Mouse (Mus musculus): ENCODE results near the gene Lsm3.

The Lsm3 gene

DNA sequence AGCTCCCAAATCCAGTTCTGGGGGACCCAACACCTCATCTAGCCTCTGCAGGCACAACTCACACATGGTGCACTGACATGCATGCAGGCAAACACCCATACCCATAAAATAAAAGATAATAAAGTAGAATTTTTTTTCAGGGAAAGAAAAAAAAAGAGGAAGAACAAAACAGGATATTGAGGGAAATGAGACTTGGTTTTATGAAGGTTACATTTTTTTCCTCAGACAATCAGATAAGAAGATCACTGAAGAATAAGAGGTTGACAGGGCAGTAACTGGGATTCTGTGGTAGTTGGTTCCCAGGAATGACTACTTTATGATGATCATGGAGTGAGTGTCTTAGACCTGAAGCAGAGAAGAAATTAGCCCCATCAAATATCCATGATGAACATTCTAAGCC lies 1.6 kb upstream of the Lsm3 start:
- DNase-seq, result no peak

DNA sequence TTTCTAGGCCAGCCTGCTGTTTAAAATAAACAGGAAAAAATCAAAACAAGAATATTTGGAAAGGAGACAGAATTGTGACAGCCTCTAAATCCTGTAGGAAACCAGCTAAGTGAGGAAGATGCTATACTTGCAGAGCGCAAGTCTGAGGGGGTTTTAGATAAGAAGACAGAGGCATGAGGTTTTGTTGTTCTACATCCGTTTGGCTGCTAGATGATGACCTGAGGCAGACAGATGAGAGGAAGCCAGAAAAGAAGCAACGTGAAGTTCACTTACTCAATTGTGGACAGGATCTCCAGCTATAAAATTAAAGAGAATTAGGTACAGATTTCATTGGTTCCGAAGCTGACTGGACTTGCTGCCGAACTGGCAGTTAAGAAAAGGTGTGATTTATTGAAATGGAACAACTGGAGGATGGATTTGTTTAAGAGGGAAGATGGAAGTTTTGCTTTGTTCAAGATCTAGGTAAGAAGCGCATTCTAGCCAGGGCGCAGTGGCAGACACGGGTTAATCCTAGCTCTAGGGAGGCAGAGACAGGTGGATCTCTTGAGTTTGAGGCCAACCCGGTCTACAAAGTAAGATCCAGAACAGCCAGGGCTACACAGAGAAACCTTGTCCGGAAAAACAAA lies 878 bp upstream of the Lsm3 start:
- DNase-seq, result peak; percentile 36

DNA sequence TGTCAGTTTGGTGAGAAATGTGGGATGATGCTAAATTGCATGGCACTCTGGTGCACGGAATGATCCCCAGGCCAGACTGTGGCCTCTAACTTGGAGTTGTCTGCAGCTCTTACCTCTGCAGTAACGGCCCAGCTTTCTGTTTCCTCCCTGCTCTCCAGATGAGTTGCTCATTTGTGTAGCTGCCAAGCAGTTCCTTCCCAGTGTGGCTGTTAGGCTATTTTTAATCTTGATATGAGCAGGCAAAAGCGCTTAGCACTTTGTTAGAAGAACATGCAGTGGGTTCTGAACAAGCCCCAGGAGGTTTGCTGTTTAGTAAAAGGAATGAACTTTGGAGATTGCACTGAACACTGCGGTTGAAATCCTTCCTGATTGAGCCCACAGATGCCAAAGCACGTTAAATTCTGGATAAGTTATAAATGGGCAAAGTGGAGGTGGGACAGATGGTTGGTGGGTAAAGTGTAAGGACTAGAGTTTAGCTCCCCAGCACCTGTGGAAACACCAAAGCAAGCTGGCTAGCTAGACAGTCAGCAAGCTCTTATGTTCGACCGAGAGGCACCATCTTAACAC lies 2.8 kb downstream of the Lsm3 start:
- no peak for DNase-seq

DNA sequence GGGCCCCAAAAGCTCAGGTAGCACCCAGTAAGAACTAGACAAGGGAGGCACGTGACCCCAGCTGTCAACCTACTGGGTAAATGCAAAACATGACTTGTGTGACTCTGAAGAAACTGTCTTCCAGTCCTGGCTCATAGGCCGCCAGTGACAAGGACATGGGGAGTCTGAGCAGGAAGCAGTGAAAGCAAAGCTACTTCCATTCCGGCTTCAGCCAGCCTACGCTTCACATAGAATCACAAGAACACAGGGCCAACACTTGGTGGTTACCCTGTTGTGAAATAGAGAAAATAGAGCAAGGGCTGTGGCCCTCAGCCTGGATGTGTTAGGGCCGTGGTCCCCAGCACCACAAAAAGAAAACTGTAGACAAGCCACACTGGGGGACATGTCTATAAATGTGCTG lies 7.1 kb downstream of the Lsm3 start:
- no peak for DNase-seq

DNA sequence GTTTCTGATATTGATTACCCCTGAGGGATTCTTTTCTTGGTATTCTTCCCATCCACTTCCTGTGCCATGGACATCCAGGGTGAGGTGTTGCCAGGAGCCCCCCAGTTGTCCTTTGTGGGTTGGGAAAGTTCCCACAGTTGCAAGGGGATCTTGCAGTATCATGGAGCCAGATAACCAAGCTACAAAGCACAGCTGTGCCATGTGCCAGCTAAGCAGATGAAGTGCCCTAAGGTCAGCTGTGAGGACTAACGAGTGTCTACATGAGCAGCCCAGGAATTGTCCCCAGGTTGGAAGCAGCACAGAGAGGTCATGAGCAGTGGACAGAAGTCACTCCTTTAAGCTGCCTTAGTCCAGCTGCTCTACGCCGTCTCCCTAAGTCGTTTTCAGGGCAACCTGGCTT lies 9.8 kb downstream of the Lsm3 start:
- DNase-seq, result no peak

- DNase-seq, result no peak
These were observed 11.6 kb downstream of the Lsm3 start for GRCm38 (mm10) chr6:91527227-91527860.

- no peak for DNase-seq
These were observed 12.5 kb downstream of the Lsm3 start for GRCm38 (mm10) chr6:91528265-91528664.

- DNase-seq, result no peak
These were observed 14.9 kb downstream of the Lsm3 start for GRCm38 (mm10) chr6:91530673-91531072.

- DNase-seq, result no peak
These were observed 15.5 kb downstream of the Lsm3 start for GRCm38 (mm10) chr6:91531276-91531675.

DNA sequence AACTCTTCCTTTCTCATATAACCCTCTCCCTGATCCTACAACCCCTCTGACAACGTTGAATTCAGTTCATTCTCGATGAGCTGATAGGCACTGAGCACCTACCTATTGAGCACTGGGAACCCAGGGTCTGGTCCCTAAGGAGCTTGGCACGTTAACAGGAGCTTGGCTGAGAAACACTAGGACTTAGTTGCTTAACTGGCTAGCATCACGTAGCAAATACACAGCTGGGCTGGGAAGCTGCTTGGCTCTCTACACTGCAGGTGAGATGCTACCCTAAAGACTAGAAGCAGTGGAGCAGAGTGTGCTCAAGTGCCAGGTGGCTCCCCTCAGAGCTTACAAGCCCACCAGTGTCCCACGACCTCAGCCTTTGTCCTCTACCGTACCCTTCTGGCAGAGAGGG lies 16.9 kb downstream of the Lsm3 start:
- no peak for DNase-seq

DNA sequence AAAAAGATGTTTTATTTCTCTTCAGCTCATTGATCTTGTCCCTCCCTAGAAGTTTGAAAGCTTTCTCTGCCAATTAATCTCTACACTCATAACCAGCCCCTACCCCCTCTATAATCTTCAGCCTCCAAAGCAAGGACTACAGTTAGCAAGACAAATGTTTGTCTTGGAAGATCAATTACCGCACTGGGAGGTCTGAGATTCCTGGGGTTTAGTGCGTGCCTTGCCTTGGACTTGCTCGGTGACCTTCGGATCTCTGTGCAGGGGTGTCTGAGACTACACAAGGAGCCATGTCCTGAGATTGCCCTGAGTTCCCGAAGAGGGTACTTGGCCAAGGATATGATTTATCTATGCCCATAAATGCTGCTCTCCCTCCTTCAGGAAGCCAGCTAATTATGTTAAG lies 17.6 kb downstream of the Lsm3 start:
- no peak for DNase-seq

DNA sequence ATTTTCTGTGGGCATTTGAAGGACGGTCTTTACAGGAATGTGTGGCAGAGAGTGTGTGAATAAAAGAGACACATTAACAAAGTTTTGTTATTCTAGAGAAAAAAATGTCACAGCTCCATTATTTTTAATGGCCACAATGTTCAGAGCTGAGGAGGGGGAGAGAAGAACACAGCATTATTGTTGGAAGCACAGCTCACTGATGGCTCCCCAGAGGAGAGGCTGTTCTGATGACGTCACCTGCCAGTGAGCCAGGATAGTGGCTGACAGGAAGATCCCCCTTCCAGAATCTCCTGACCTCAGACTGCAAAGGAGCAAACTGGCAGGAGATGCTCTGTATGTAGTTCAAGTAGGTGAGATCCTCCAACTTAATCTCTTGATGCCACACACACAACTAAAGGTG lies 18.0 kb downstream of the Lsm3 start:
- DNase-seq, result no peak

DNA sequence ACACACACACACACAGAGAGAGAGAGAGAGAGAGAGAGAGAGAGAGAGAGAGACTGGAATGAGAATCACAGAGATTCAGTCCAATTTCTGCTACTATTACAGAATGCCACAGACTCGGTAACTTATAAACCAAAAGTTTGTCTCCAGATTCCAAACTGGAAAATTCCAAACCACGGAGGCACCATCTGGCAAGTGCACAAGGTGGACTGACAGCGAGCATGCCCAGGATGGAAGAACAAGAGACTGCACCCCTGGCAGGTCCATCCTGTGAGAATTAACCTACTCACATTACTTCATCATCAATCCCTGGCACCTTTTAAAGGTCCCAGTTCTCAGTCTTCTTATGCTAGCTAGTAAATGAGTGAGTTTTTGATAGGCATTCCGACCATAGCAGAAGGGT lies 18.5 kb downstream of the Lsm3 start:
- no peak for DNase-seq

- no peak for DNase-seq
These were observed 19.5 kb downstream of the Lsm3 start for GRCm38 (mm10) chr6:91535231-91535630.

GRCm38 (mm10) chr6:91536047-91536765 lies 20.5 kb downstream of the Lsm3 start:
- no peak for DNase-seq

- DNase-seq, result no peak
These were observed 25.5 kb downstream of the Lsm3 start for GRCm38 (mm10) chr6:91541276-91541675.

GRCm38 (mm10) chr6:91543056-91543455 lies 27.3 kb downstream of the Lsm3 start:
- no peak for DNase-seq

DNA sequence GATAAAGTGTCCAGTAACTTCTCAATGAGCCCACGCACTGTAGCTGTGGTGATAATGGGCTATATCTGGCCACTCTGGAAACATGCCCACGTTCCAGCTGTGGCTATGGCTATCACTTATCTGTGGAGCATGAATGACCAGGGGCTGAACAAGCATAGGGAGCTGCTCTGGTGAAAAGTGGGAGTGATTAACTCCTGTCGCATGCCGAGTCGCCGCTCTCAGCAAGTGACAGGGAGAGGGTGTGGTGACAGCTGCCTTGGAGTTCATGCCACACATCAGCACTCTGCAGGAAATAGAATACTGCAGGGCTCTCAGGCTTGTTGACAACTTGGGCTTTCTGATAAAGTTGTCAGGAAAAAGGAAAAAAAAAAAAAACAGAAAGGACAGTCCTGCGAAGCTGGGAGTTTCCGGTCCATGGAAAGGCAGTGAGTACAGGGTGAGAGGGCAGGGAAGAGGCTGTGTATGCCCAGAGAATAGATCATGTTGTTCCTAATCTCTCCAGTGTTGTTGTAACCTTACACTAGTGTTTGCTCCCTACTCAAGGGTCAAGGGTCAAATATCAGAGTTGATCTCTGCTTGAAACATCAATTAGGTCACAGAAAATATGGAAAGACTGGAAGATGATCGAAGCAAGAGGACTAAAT lies 30.6 kb downstream of the Lsm3 start:
- DNase-seq, result no peak

- no peak for DNase-seq
These were observed 31.6 kb downstream of the Lsm3 start for GRCm38 (mm10) chr6:91547313-91547712.

GRCm38 (mm10) chr6:91549621-91550020 lies 33.9 kb downstream of the Lsm3 start:
- DNase-seq, result no peak

DNA sequence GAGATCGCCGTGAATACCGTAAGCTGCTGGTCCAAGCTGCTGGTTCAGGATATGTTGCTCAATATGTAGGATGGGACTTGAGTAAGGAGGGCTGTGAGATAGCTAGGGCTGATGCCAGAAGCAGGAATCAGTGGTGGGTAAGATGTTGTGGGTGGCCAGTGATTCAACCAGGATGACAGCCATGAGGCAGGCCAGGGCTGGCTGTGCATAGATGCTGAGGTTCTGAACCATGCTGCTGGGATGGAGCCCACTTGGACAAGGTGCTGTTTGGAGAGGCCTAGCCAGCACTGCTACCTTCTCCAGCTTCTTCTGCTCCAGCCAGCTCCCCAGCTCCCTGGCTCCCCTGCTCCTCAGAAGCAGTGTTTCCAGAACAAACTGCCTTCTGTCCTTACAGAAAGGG lies 35.9 kb downstream of the Lsm3 start:
- DNase-seq, result no peak

DNA sequence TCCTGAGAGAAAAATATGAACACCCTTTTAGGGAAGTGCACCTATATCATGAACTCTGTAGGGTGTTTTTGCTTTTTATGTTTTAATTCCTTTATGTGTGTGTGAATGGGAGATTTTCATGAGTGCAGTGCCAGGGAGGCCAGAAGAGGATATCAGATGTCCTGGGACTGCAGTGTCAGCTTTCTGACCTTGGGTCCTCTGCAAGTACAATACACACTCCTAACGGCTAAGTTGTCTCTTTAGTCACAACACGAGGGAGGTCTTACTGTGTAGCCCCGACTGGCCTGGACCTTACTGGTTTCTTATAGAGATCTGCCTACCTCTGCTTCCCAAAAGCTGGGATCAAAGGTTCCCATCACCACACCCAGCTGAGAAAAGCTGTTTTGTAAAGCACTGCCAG lies 37.0 kb downstream of the Lsm3 start:
- no peak for DNase-seq

DNA sequence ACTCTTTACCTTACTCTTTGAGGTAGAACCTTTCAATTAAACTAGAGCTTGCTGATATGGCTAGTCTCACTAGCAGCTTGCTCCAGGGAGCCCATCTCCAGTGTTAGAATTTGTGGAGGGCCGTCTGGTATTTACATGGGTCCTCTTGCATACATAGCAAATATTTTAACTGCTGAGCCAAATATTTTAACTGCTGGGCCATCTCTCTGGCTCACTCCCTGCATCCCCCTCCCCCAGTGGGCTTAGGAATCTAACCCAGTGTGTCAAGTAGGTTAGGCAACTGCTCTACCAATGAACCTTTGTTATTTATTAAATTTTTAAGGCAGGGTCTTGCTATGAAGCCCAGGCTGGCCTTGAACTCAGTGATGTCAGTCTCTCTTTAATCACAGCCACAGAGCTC lies 42.8 kb downstream of the Lsm3 start:
- DNase-seq, result no peak

- no peak for DNase-seq
These were observed 43.6 kb downstream of the Lsm3 start for GRCm38 (mm10) chr6:91559371-91559770.
